Mouse (Mus musculus) heart, postnatal 0 days (tissue): ENCODE measurements around the gene Mast4. TPM values are rescaled to one million over a fixed set of nuclear protein-coding genes. Genes with fewer than 3 reads are reported as not detected.

Experiments used
- ATAC-seq: fragments of 200-750 bp; cut with Nextera tagmentation; 2 replicates; pipeline ENCODE4 v1.8.0; 2017; ENCODE audit warnings: low read depth, moderate number of reproducible peaks, moderate library complexity; ENCODE audit not compliant: insufficient read depth
- DNase-seq: peaks from one replicate; pipeline ENCODE4 v3.0.0-alpha.2; 2016; ENCODE audit warnings: low spot score
- H3K27ac ChIP-seq: fragments of 300-500 bp; sonication (generic); 2 replicates; pipeline ENCODE4 v1.5.1; 2014; ENCODE audit warnings: low read depth, mild to moderate bottlenecking
- H3K27me3 ChIP-seq: fragments of 300-500 bp; sonication (generic); 2 replicates; pipeline ENCODE4 v1.6.1; 2014; ENCODE audit warnings: low read length, mixed read lengths; ENCODE audit not compliant: control insufficient read depth, insufficient read depth
- H3K36me3 ChIP-seq: fragments of 300-500 bp; sonication (generic); replicated peaks from 2 replicates; pipeline ENCODE4 v1.6.1; 2014; ENCODE audit warnings: low read length, mixed read lengths; ENCODE audit not compliant: control insufficient read depth, insufficient read depth
- H3K4me1 ChIP-seq: fragments of 300-500 bp; sonication (generic); 2 replicates; pipeline ENCODE4 v1.6.1; 2014; ENCODE audit warnings: antibody characterized with exemption; ENCODE audit not compliant: control insufficient read depth, insufficient read depth
- H3K4me2 ChIP-seq: fragments of 300-500 bp; sonication (generic); 2 replicates; pipeline ENCODE4 v1.6.1; 2014; ENCODE audit warnings: low read depth, mild to moderate bottlenecking, low read length, moderate library complexity
- H3K4me3 ChIP-seq: fragments of 300-500 bp; sonication (generic); 2 replicates; pipeline ENCODE4 v1.5.1; 2014; ENCODE audit warnings: low read depth, low read length
- H3K9ac ChIP-seq: fragments of 300-500 bp; sonication (generic); replicated peaks from 2 replicates; pipeline ENCODE4 v1.6.1; 2014; ENCODE audit warnings: low read depth, low read length, mixed read lengths
- H3K9me3 ChIP-seq: fragments of 300-500 bp; sonication (generic); replicated peaks from 2 replicates; pipeline ENCODE4 v1.6.1; 2016; ENCODE audit warnings: low read length; ENCODE audit not compliant: control insufficient read depth
- CTCF ChIP-seq: IDR thresholded peaks from 2 replicates; pipeline ENCODE4 v1.5.1; 2016; ENCODE audit warnings: antibody characterized with exemption, control low read depth, low read depth
- EP300 ChIP-seq: IDR thresholded peaks from 2 replicates; pipeline ENCODE4 v1.6.1; 2016; ENCODE audit warnings: antibody characterized with exemption, low read depth
- WGBS: fragments of 180-500 bp; shearing (Covaris S2); extraction: QIAGEN DNeasy Blood & Tissue Kit; methylation state at CpG from one replicate; pipeline ENCODE4 v1.1.7; 2014; 5-methylcytosine and 5-hydroxymethylcytosine counted together
- polyA plus RNA-seq: library from polyadenylated mRNA; unstranded; fragments of >200 nt; fragmentation: Nextera tagmentation; extraction: Ambion mirVana; gene quantifications from 2 replicates; pipeline ENCODE4 v1.2.1, GENCODE M21; 2015
- total RNA-seq: library from RNA; depleted of rRNA; stranded (reverse); fragments of >200 nt; gene quantifications from 2 replicates; pipeline ENCODE4 v1.2.3, GENCODE M21; 2014; ENCODE audit warnings: low replicate concordance

Gene Mast4
- total and polyA plus RNA-seq, 2 experiments from 2014 or later: 26.7 to 35.5 TPM

GRCm38 (mm10) chr13:102905361-102905950, 428.8 kb downstream of the Mast4 start:
- DNase-seq (no peak), ATAC-seq (no peak; the same call in 1 of the 2 replicates)
- H3K36me3 ChIP-seq: no peaks in the 10 kb centered on the region
- H3K9ac ChIP-seq: peak overlapping the region; percentile 70
- TF ChIP-seq CTCF (no peak), EP300 (no peak)
- no peaks in the 10 kb centered on the region for H3K27me3 ChIP-seq
- H3K4me3 ChIP-seq: peak overlapping the region; percentile 64
- H3K9me3 ChIP-seq: no peaks in the 10 kb centered on the region; the same call in 1 of the 2 replicates
- H3K4me1 ChIP-seq: 0 out of 2 replicates have a peak, but pooled peaks cover 9% of the 10 kb centered on the region
- peak overlapping the region; percentile 74 for H3K27ac ChIP-seq
- WGBS: 2% methylated on average over 16 of the region's 16 CpGs
- peak overlapping the region; percentile 94 for H3K4me2 ChIP-seq

GRCm38 (mm10) chr13:102903689-102904088, 430.6 kb downstream of the Mast4 start:
- Histone ChIP-seq H3K36me3 (no peaks in the 10 kb centered on the region), H3K4me1 (peaks cover 27% of the 10 kb centered on the region), H3K4me3 (no peak overlapping the region; the same call in 1 of the 2 replicates), H3K9me3 (no peaks in the 10 kb centered on the region), H3K27me3 (no peaks in the 10 kb centered on the region), H3K27ac (no peak overlapping the region), H3K4me2 (peak overlapping the region; percentile 52), H3K9ac (no peak overlapping the region)
- ATAC-seq (no peak), DNase-seq (no peak)
- WGBS: 60% methylated on average over 4 of the region's 4 CpGs
- TF ChIP-seq EP300: no peak

GRCm38 (mm10) chr13:102902123-102902522, 432.2 kb downstream of the Mast4 start:
- ATAC-seq: no peak
- no peak overlapping the region for H3K27ac ChIP-seq
- WGBS: 78% methylated on average over 7 of the region's 7 CpGs

GRCm38 (mm10) chr13:102900531-102900930, 433.8 kb downstream of the Mast4 start:
- Histone ChIP-seq H3K4me1 (peaks cover 37% of the 10 kb centered on the region), H3K36me3 (no peaks in the 10 kb centered on the region), H3K9me3 (no peaks in the 10 kb centered on the region), H3K27ac (no peak overlapping the region), H3K4me2 (no peak overlapping the region), H3K27me3 (no peaks in the 10 kb centered on the region), H3K9ac (no peak overlapping the region), H3K4me3 (no peak overlapping the region)
- TF ChIP-seq CTCF: no peak
- no peak for TF ChIP-seq EP300
- WGBS: 76% methylated on average over 8 of the region's 8 CpGs
- ATAC-seq: no peak
- no peak for DNase-seq

More at GRCm38 (mm10) chr13:102902123-102902522, 432.2 kb downstream of the Mast4 start:
- Histone ChIP-seq H3K36me3 (no peaks in the 10 kb centered on the region), H3K27me3 (no peaks in the 10 kb centered on the region), H3K4me3 (no peak overlapping the region), H3K4me1 (peaks cover 37% of the 10 kb centered on the region), H3K9me3 (no peaks in the 10 kb centered on the region), H3K4me2 (no peak overlapping the region), H3K9ac (no peak overlapping the region)
- no peak for DNase-seq
- TF ChIP-seq CTCF: no peak

- H3K9ac ChIP-seq: no peak overlapping the region
- H3K4me1 ChIP-seq: peaks cover 41% of the 10 kb centered on the region
Measured at GRCm38 (mm10) chr13:102900083-102900420, 434.2 kb downstream of the Mast4 start.

More at GRCm38 (mm10) chr13:102900083-102900420, 434.2 kb downstream of the Mast4 start:
- no peak overlapping the region for H3K27ac ChIP-seq
- no peaks in the 10 kb centered on the region for H3K9me3 ChIP-seq
- no peak overlapping the region for H3K4me3 ChIP-seq
- no peaks in the 10 kb centered on the region for H3K36me3 ChIP-seq
- ATAC-seq: no peak
- no peak for DNase-seq
- WGBS: 20% methylated on average over 2 of the region's 2 CpGs
- no peaks in the 10 kb centered on the region for H3K27me3 ChIP-seq
- no peak overlapping the region for H3K4me2 ChIP-seq
- TF ChIP-seq CTCF: no peak
- TF ChIP-seq EP300: no peak
